7 mouse cellular contexts compared by ENCODE assay signal in the genomic region with DNA sequence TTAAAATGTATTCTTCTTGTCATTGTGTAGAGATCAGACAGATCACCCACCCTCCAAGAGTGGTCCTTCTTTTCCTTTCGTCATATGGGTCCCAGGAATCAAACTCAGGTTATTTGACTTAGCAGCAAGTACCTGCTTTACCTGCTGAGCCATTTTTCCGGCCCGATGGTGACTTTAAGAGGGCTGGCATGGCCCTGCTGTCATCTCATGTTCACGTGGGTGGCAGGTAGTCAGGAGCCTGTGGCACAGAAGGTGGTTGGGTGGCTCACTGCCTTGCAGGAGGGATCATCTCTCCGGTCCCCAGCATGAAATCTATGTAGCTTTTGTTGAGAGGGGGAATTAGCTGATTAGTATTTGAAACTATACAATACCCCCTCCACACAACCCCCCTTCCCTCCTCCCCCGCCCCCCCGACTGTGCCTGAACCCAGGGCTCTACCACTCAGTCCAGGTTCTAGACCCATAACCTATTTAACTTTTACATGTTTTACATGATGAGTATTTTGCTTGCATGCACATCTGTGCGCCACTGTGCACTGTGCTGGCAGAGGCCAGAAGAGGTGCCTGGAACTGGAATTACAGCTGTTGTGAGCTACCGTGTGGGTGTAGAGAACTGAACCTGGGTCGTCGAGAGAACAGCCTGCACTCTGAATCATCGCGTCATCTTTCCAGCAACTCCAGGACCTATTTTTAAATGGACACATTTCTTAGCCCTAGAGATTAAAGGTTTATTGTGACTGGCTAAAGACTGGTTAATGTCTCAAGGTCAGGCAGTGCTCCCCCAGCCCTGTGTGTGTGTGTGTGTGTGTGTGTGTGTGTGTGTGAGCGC. TPM values are rescaled to one million over a fixed set of nuclear protein-coding genes. Genes with fewer than 3 reads are reported as not detected.
DNase-seq lines count a peak whose midpoint lies in the region; ATAC-seq lines count a peak whose summit lies in the region.

No protein-coding gene starts in this region.

- no peaks in the 10 kb centered on the region for H3K27me3 ChIP-seq in megakaryocyte, embryonic 14.5 days (replicated peaks)
- H3K27me3 ChIP-seq in embryonic facial prominence, embryonic 15.5 days: no peaks in the 10 kb centered on the region
- no peaks in the 10 kb centered on the region for H3K27me3 ChIP-seq in hindbrain, embryonic 16.5 days (replicated peaks; ENCODE audit: control insufficient read depth, insufficient read depth, low read length)
- H3K27me3 ChIP-seq in neural tube, embryonic 12.5 days (replicated peaks): no peaks in the 10 kb centered on the region

- H3K9me3 ChIP-seq in megakaryocyte, embryonic 14.5 days: no peaks in the 10 kb centered on the region
- H3K9me3 ChIP-seq in embryonic facial prominence, embryonic 15.5 days (replicated peaks): no peaks in the 10 kb centered on the region
- H3K9me3 ChIP-seq in hindbrain, embryonic 16.5 days (ENCODE audit: control insufficient read depth, low read length): no peaks in the 10 kb centered on the region
- peaks cover 4% of the 10 kb centered on the region; the same call in 1 of the 2 replicates for H3K9me3 ChIP-seq in neural tube, embryonic 12.5 days

- peaks cover 69% of the 10 kb centered on the region for H3K4me1 ChIP-seq in megakaryocyte, embryonic 14.5 days
- peaks cover 21% of the 10 kb centered on the region for H3K4me1 ChIP-seq in embryonic facial prominence, embryonic 15.5 days
- H3K4me1 ChIP-seq in hindbrain, embryonic 16.5 days (ENCODE audit: control insufficient read depth, insufficient read depth, low read depth, low read length): peaks cover 7% of the 10 kb centered on the region
- peaks cover 6% of the 10 kb centered on the region for H3K4me1 ChIP-seq in neural tube, embryonic 12.5 days

- WGBS in embryonic facial prominence, embryonic 15.5 days: 51% methylated on average over 14 of the region's 14 CpGs
- WGBS in hindbrain, embryonic 16.5 days: 58% methylated on average over 14 of the region's 14 CpGs
- 62% methylated on average over 14 of the region's 14 CpGs for WGBS in neural tube, embryonic 12.5 days

- ATAC-seq in megakaryocyte, adult 5-6 weeks (ENCODE audit: poor library complexity, severe bottlenecking): no peak
- ATAC-seq in embryonic facial prominence, embryonic 15.5 days (ENCODE audit: insufficient number of reproducible peaks, low FRiP score, low TSS enrichment, low read depth): peak; percentile 8; the same call in 1 of the 2 replicates
- ATAC-seq in hindbrain, embryonic 16.5 days: peak; percentile 34
- ATAC-seq in neural tube, embryonic 12.5 days (ENCODE audit: low FRiP score, low read depth): peak; percentile 31; the same call in 1 of the 2 replicates

- H3K4me3 ChIP-seq in megakaryocyte, embryonic 14.5 days (replicated peaks): peak overlapping the region; percentile 97
- H3K4me3 ChIP-seq in embryonic facial prominence, embryonic 15.5 days (replicated peaks): peak overlapping the region; percentile 93
- peak overlapping the region; percentile 72 for H3K4me3 ChIP-seq in hindbrain, embryonic 16.5 days (ENCODE audit: low read length)
- peak overlapping the region; percentile 87 for H3K4me3 ChIP-seq in neural tube, embryonic 12.5 days

- no peak for DNase-seq in layer of hippocampus, adult 11-12 months (ENCODE audit: low spot score)
- no peak for DNase-seq in spleen, postnatal 4 days (ENCODE audit: low spot score in 2 of 2)

- peak overlapping the region; percentile 83; the same call in 1 of the 2 replicates for H3K9ac ChIP-seq in embryonic facial prominence, embryonic 15.5 days
- peak overlapping the region; percentile 83 for H3K9ac ChIP-seq in hindbrain, embryonic 16.5 days (ENCODE audit: low read depth, low read length)
- H3K9ac ChIP-seq in neural tube, embryonic 12.5 days: peak overlapping the region; percentile 92; the same call in 1 of the 2 replicates

- H3K27ac ChIP-seq in embryonic facial prominence, embryonic 15.5 days (replicated peaks): peak overlapping the region; percentile 98
- H3K27ac ChIP-seq in hindbrain, embryonic 16.5 days (ENCODE audit: low read depth, low read length): no peak overlapping the region
- H3K27ac ChIP-seq in neural tube, embryonic 12.5 days: no peak overlapping the region

- H3K36me3 ChIP-seq in megakaryocyte, embryonic 14.5 days (replicated peaks; ENCODE audit: low read length): peaks cover 23% of the 10 kb centered on the region
- H3K36me3 ChIP-seq in embryonic facial prominence, embryonic 15.5 days: peaks cover 10% of the 10 kb centered on the region; the same call in 1 of the 2 replicates
- peaks cover 3% of the 10 kb centered on the region; the same call in 1 of the 2 replicates for H3K36me3 ChIP-seq in hindbrain, embryonic 16.5 days (ENCODE audit: control insufficient read depth, insufficient read depth, low read length)
- H3K36me3 ChIP-seq in neural tube, embryonic 12.5 days: peaks cover 12% of the 10 kb centered on the region

- H3K4me2 ChIP-seq in embryonic facial prominence, embryonic 15.5 days (replicated peaks): peak overlapping the region; percentile 58
- H3K4me2 ChIP-seq in hindbrain, embryonic 16.5 days (ENCODE audit: low read length): peak overlapping the region; percentile 79
- peak overlapping the region; percentile 74 for H3K4me2 ChIP-seq in neural tube, embryonic 12.5 days (replicated peaks)

RNA-seq across cellular contexts. Expression of a gene that starts 0.6 kb away (rescaled TPM):
- 8.9 and 16.9 TPM in 2 replicates for polyA plus RNA-seq in megakaryocyte, embryonic 14.5 days (2012; ENCODE audit: insufficient read depth, low replicate concordance)
- total RNA-seq in megakaryocyte, adult 5-6 weeks (2015): 292 and 323 TPM in 2 replicates
- total RNA-seq in megakaryocyte, adult 5-6 weeks (2017): 338 and 378 TPM in 2 replicates
- 190 and 193 TPM in 2 replicates for polyA plus RNA-seq in embryonic facial prominence, embryonic 15.5 days (2015; fragmentation: Nextera tagmentation; extraction: Ambion mirVana)
- polyA plus RNA-seq in hindbrain, embryonic 16.5 days (2015; fragmentation: Nextera tagmentation; extraction: Ambion mirVana): 214 and 227 TPM in 2 replicates
- polyA plus RNA-seq in neural tube, embryonic 12.5 days (2016; fragmentation: Nextera tagmentation; extraction: Ambion mirVana): 179 and 183 TPM in 2 replicates

RNA-seq across cellular contexts. Expression of a gene that starts 8.0 kb away (rescaled TPM):
- 176 and 605 TPM in 2 replicates for polyA plus RNA-seq in megakaryocyte, embryonic 14.5 days (2012; ENCODE audit: insufficient read depth, low replicate concordance)
- total RNA-seq in megakaryocyte, adult 5-6 weeks (2015): 680 and 693 TPM in 2 replicates
- 257 and 330 TPM in 2 replicates for total RNA-seq in megakaryocyte, adult 5-6 weeks (2017)
- 505 and 540 TPM in 2 replicates for polyA plus RNA-seq in embryonic facial prominence, embryonic 15.5 days (2015; fragmentation: Nextera tagmentation; extraction: Ambion mirVana)
- polyA plus RNA-seq in hindbrain, embryonic 16.5 days (2015; fragmentation: Nextera tagmentation; extraction: Ambion mirVana): 453 and 454 TPM in 2 replicates
- 470 and 511 TPM in 2 replicates for polyA plus RNA-seq in neural tube, embryonic 12.5 days (2016; fragmentation: Nextera tagmentation; extraction: Ambion mirVana)

RNA-seq across cellular contexts. Expression of a gene that starts 15.3 kb away (rescaled TPM):
- 6.0 and 63.1 TPM in 2 replicates for polyA plus RNA-seq in megakaryocyte, embryonic 14.5 days (2012; ENCODE audit: insufficient read depth, low replicate concordance)
- total RNA-seq in megakaryocyte, adult 5-6 weeks (2015): 81.7 and 89.6 TPM in 2 replicates
- total RNA-seq in megakaryocyte, adult 5-6 weeks (2017): 286 and 343 TPM in 2 replicates
- 77.8 and 83.6 TPM in 2 replicates for polyA plus RNA-seq in embryonic facial prominence, embryonic 15.5 days (2015; fragmentation: Nextera tagmentation; extraction: Ambion mirVana)
- 53.8 and 58.2 TPM in 2 replicates for polyA plus RNA-seq in hindbrain, embryonic 16.5 days (2015; fragmentation: Nextera tagmentation; extraction: Ambion mirVana)
- polyA plus RNA-seq in neural tube, embryonic 12.5 days (2016; fragmentation: Nextera tagmentation; extraction: Ambion mirVana): 82.6 and 85.0 TPM in 2 replicates

RNA-seq across cellular contexts. Expression of a gene that starts 51.1 kb away (rescaled TPM):
- polyA plus RNA-seq in megakaryocyte, embryonic 14.5 days (2012; ENCODE audit: insufficient read depth, low replicate concordance): not detected in 2 replicates
- total RNA-seq in megakaryocyte, adult 5-6 weeks (2015): 2.9 and 6.6 TPM in 2 replicates
- 4.0 and 14.8 TPM in 2 replicates for total RNA-seq in megakaryocyte, adult 5-6 weeks (2017)
- 2.3 and 2.9 TPM in 2 replicates for polyA plus RNA-seq in embryonic facial prominence, embryonic 15.5 days (2015; fragmentation: Nextera tagmentation; extraction: Ambion mirVana)
- polyA plus RNA-seq in hindbrain, embryonic 16.5 days (2015; fragmentation: Nextera tagmentation; extraction: Ambion mirVana): 1.7 and 2.1 TPM in 2 replicates
- 5.4 and 6.7 TPM in 2 replicates for polyA plus RNA-seq in neural tube, embryonic 12.5 days (2016; fragmentation: Nextera tagmentation; extraction: Ambion mirVana)

Comparison
In these comparisons a context has a peak if more than half of its experiments do, and no peak if none do; other contexts are left out.
1. RNA of a gene that starts 0.6 kb away (polyA plus RNA-seq): 214 to 227 TPM in hindbrain, embryonic 16.5 days, 190 to 193 TPM in embryonic facial prominence, embryonic 15.5 days and 179 to 183 TPM in neural tube, embryonic 12.5 days; 8.9 to 16.9 TPM in megakaryocyte, embryonic 14.5 days; every median in the first group is over 10 times any median in the second.
2. Peak in every context shown above with its lines, with median percentiles within 50 percentile points of each other: H3K4me3 ChIP-seq, H3K4me2 ChIP-seq and H3K9ac ChIP-seq.